Mouse (Mus musculus) intestine, embryonic 14.5 days (tissue): ENCODE measurements at regions not wholly inside any gene's neighbourhood (a gene's known extent, or its start where the extent isn't known, plus 50 kb on each side); places are given as distances from the start of the nearest gene placed in this dataset.

Experiments
- ATAC-seq: fragments of 200-750 bp; cut with Nextera tagmentation; replicated peaks from 2 replicates; pipeline ENCODE4 v1.8.0; 2017; ENCODE audit warnings: low read depth, moderate number of reproducible peaks, moderate TSS enrichment, moderate library complexity; ENCODE audit not compliant: low FRiP score, low TSS enrichment
- DNase-seq: peaks from one replicate; pipeline ENCODE4 v3.0.0-alpha.2; 2018; ENCODE audit warnings: low spot score
- H3K27ac ChIP-seq: fragments of 300-500 bp; sonication (generic); 2 replicates; pipeline ENCODE4 v1.5.1; 2014; ENCODE audit warnings: low read depth, mild to moderate bottlenecking, control low read depth
- H3K27me3 ChIP-seq: fragments of 300-500 bp; sonication (generic); replicated peaks from 2 replicates; pipeline ENCODE4 v1.6.1; 2014; ENCODE audit warnings: low read length, control low read depth; ENCODE audit not compliant: control insufficient read depth, insufficient read depth
- H3K36me3 ChIP-seq: fragments of 300-500 bp; sonication (generic); 2 replicates; pipeline ENCODE4 v1.6.1; 2014; ENCODE audit warnings: low read length, control low read depth; ENCODE audit not compliant: control insufficient read depth, insufficient read depth
- H3K4me1 ChIP-seq: fragments of 300-500 bp; sonication (generic); replicated peaks from 2 replicates; pipeline ENCODE4 v1.6.1; 2014; ENCODE audit warnings: low read length, control low read depth, mixed read lengths; ENCODE audit not compliant: control insufficient read depth, insufficient read depth
- H3K4me2 ChIP-seq: fragments of 300-500 bp; sonication (generic); 2 replicates; pipeline ENCODE4 v1.6.1; 2014; ENCODE audit warnings: low read length
- H3K4me3 ChIP-seq: fragments of 300-500 bp; sonication (generic); 2 replicates; pipeline ENCODE4 v1.5.1; 2014; ENCODE audit warnings: low read depth, low read length, control low read depth, mixed read lengths
- H3K9ac ChIP-seq: fragments of 300-500 bp; sonication (generic); 2 replicates; pipeline ENCODE4 v1.6.1; 2014; ENCODE audit warnings: mild to moderate bottlenecking, low read length
- H3K9me3 ChIP-seq: fragments of 300-500 bp; sonication (generic); 2 replicates; pipeline ENCODE4 v1.6.1; 2016; ENCODE audit warnings: low read length, control low read depth; ENCODE audit not compliant: control insufficient read depth
- WGBS: fragments of 180-500 bp; shearing (Covaris S2); extraction: QIAGEN DNeasy Blood & Tissue Kit; methylation state at CpG from one replicate; pipeline ENCODE4 v1.1.7; 2014; 5-methylcytosine and 5-hydroxymethylcytosine counted together

- ATAC-seq (no peak), DNase-seq (no peak)
- Histone ChIP-seq H3K4me2 (no peak overlapping the region), H3K9ac (no peak overlapping the region), H3K4me3 (no peak overlapping the region), H3K9me3 (no peaks in the 10 kb centered on the region), H3K27ac (no peak overlapping the region), H3K4me1 (no peaks in the 10 kb centered on the region), H3K27me3 (no peaks in the 10 kb centered on the region), H3K36me3 (no peaks in the 10 kb centered on the region)
- WGBS: 88% methylated on average over 14 of the region's 14 CpGs
These were observed 149.3 kb downstream of the Tmem182 start for GRCm38 (mm10) chr1:40954720-40955163.

- ATAC-seq (no peak), DNase-seq (no peak)
- Histone ChIP-seq H3K4me3 (no peak overlapping the region), H3K4me1 (no peaks in the 10 kb centered on the region), H3K27ac (no peak overlapping the region), H3K9ac (no peak overlapping the region), H3K27me3 (no peaks in the 10 kb centered on the region), H3K9me3 (no peaks in the 10 kb centered on the region), H3K4me2 (no peak overlapping the region), H3K36me3 (no peaks in the 10 kb centered on the region)
- WGBS: 70% methylated on average over 17 of the region's 17 CpGs
These were observed 162.5 kb downstream of the Tmem182 start for GRCm38 (mm10) chr1:40967768-40968504.

GRCm38 (mm10) chr1:40983762-40984161, 178.4 kb downstream of the Tmem182 start:
- Histone ChIP-seq H3K4me3 (no peak overlapping the region), H3K36me3 (no peaks in the 10 kb centered on the region), H3K27ac (no peak overlapping the region), H3K9ac (no peak overlapping the region), H3K4me1 (no peaks in the 10 kb centered on the region), H3K9me3 (no peaks in the 10 kb centered on the region), H3K27me3 (no peaks in the 10 kb centered on the region), H3K4me2 (no peak overlapping the region)
- DNase-seq (no peak), ATAC-seq (no peak)
- WGBS: 56% methylated on average over 2 of the region's 2 CpGs

GRCm38 (mm10) chr1:40993327-40993726, 187.9 kb downstream of the Tmem182 start:
- Histone ChIP-seq H3K4me1 (no peaks in the 10 kb centered on the region), H3K27me3 (no peaks in the 10 kb centered on the region), H3K27ac (no peak overlapping the region), H3K36me3 (no peaks in the 10 kb centered on the region), H3K4me3 (no peak overlapping the region), H3K4me2 (no peak overlapping the region), H3K9ac (no peak overlapping the region), H3K9me3 (no peaks in the 10 kb centered on the region)
- no peak for DNase-seq
- 72% methylated on average over 4 of the region's 4 CpGs for WGBS
- no peak for ATAC-seq

GRCm38 (mm10) chr1:41001154-41001949, 196.0 kb downstream of the Tmem182 start:
- DNase-seq (no peak), ATAC-seq (no peak)
- H3K27me3 ChIP-seq: no peaks in the 10 kb centered on the region
- H3K4me1 ChIP-seq: no peaks in the 10 kb centered on the region
- WGBS: 49% methylated on average over 13 of the region's 13 CpGs
- no peak overlapping the region for H3K4me3 ChIP-seq
- H3K36me3 ChIP-seq: no peaks in the 10 kb centered on the region
- no peak overlapping the region for H3K4me2 ChIP-seq
- H3K9me3 ChIP-seq: no peaks in the 10 kb centered on the region
- no peak overlapping the region for H3K27ac ChIP-seq
- H3K9ac ChIP-seq: no peak overlapping the region

GRCm38 (mm10) chr1:41002006-41002405, 196.6 kb downstream of the Tmem182 start:
- H3K36me3 ChIP-seq: no peaks in the 10 kb centered on the region
- no peak overlapping the region for H3K4me3 ChIP-seq
- no peaks in the 10 kb centered on the region for H3K9me3 ChIP-seq
- no peak overlapping the region for H3K4me2 ChIP-seq
- WGBS: 66% methylated on average over 9 of the region's 9 CpGs
- ATAC-seq: no peak
- H3K27me3 ChIP-seq: no peaks in the 10 kb centered on the region
- H3K27ac ChIP-seq: no peak overlapping the region
- no peak overlapping the region for H3K9ac ChIP-seq
- DNase-seq: no peak
- no peaks in the 10 kb centered on the region for H3K4me1 ChIP-seq

GRCm38 (mm10) chr1:41026943-41027342, 221.5 kb downstream of the Tmem182 start:
- no peak overlapping the region for H3K9ac ChIP-seq
- 86% methylated on average over 4 of the region's 4 CpGs for WGBS
- no peaks in the 10 kb centered on the region for H3K4me1 ChIP-seq
- no peaks in the 10 kb centered on the region for H3K9me3 ChIP-seq
- H3K36me3 ChIP-seq: no peaks in the 10 kb centered on the region
- H3K27me3 ChIP-seq: no peaks in the 10 kb centered on the region
- no peak overlapping the region for H3K4me2 ChIP-seq
- H3K27ac ChIP-seq: no peak overlapping the region
- ATAC-seq: no peak
- H3K4me3 ChIP-seq: no peak overlapping the region
- no peak for DNase-seq

- no peaks in the 10 kb centered on the region for H3K9me3 ChIP-seq
- no peak overlapping the region for H3K4me3 ChIP-seq
- DNase-seq (no peak), ATAC-seq (no peak)
- H3K36me3 ChIP-seq: no peaks in the 10 kb centered on the region
- no peaks in the 10 kb centered on the region for H3K27me3 ChIP-seq
- WGBS: 68% methylated on average over 4 of the region's 4 CpGs
- no peak overlapping the region for H3K4me2 ChIP-seq
- H3K9ac ChIP-seq: no peak overlapping the region
- H3K27ac ChIP-seq: no peak overlapping the region
- H3K4me1 ChIP-seq: no peaks in the 10 kb centered on the region
These were observed 222.2 kb downstream of the Tmem182 start for GRCm38 (mm10) chr1:41027540-41027978.
